Mouse (Mus musculus) heart, postnatal 36 days (tissue): ENCODE measurements at regions not wholly inside any gene's neighbourhood (a gene's known extent, or its start where the extent isn't known, plus 50 kb on each side); places are given as distances from the start of the nearest gene placed in this dataset.

Experiments used
- DNase-seq, 2 experiments: peaks; one replicate each; pipeline ENCODE4 v3.0.0; 2021 to 2022
- intact Hi-C: fragments of 180-260 bp; cut with DNase I; formaldehyde crosslinking; loops from one replicate; pipeline ENCODE4 v1.15.1; 2025

DNA sequence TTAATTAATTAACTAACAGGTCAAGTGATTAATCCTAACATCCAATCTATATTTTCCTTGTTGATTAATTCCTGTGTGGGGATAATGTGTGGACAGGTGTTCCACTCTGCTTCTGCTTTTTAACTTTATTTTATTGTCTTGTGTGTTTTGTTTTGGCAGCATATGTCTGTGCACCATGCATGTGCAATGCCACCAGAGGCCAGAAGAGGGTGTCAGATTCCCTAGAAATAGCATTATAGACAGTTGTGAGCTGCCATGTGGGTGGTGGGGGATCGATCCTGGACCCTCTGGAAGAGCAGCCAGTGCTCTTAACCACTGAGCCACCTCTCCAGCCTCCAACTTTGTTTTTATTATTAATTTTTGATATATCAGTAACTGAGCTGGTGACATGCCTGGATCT lies 65.6 kb downstream of the En1 start:
- DNase-seq: no peak
- intact Hi-C loops: no loop called here

DNA sequence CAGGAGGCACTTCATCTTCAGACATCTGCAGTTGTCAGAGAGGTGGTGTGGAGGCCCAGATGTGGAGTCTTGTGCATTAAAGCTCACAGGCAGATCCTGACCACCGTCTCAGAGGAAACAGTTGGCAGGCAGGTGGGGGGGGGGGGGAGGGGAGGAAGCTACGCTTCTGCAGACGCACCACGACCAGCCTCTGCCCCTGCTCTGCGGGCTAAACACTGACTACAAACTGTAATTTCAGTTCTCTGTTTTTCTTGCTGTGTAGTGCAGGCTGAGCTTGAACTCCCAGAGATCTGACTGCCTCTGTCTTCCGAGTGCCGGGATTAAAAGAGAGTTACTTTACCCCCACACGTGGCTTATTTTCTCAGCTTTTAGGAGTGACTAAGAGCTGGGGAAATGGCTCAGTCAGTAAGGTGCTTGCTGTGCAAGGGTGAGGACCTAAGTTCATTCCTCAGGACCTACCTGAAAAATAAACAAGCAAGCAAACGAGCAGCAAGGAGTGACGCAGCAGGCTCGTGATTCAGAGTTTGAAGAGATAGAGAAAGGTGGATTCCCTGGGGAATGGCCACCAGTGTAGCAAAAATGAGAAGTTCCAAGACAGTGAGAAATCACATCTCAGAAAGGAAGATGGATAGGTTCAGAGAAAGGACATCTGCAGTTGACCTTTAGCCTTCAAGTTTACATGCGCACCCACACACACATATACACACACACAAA lies 81.5 kb downstream of the En1 start:
- intact Hi-C loops: no loop called here
- DNase-seq: no peak

DNA sequence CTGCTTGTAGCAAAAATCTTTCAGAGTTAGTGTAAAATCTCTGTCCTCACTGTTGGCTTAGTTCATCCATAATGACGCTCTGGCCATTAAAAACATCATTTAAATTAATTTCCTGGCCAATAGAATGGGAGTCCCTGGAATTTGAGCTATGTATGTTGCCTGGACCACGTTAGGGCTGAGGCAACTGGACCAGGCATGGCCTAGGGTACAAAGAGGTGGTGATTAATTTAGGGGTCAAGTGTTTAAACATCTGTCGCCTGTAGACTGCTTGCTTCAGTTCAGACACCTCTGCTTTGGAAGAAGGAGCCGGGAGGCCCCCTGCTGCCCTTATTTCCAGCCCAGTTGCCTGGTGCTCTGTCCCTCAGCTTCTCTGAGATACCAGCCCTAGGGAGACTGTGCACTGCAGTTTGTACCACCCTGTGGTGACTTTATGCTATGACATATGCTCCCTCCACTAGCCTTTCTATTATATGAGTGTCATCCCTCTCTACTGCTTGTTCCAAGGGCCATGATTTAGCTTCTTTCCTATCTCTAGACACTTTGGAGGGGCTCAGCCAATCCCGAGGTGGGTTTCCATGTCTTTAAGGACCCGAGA lies 83.5 kb downstream of the En1 start:
- DNase-seq: no peak
- intact Hi-C loops: no loop called here

GRCm38 (mm10) chr1:120691571-120691970 lies 89.4 kb downstream of the En1 start:
- no peak for DNase-seq
- intact Hi-C loops: no loop called here

- intact Hi-C loops: no loop called here
- DNase-seq: no peak
Observed at GRCm38 (mm10) chr1:120698189-120698588, 96.0 kb downstream of the En1 start.

- intact Hi-C loops: loop anchor here (5.0 kb wide), 1 partner anchor 348 kb away; no protein-coding TSS in a partner anchor
- no peak for DNase-seq
Observed at GRCm38 (mm10) chr1:120704201-120704600, 102.0 kb downstream of the En1 start.

GRCm38 (mm10) chr1:120706011-120706410 lies 103.8 kb downstream of the En1 start:
- no peak for DNase-seq
- intact Hi-C loops: no loop called here

DNA sequence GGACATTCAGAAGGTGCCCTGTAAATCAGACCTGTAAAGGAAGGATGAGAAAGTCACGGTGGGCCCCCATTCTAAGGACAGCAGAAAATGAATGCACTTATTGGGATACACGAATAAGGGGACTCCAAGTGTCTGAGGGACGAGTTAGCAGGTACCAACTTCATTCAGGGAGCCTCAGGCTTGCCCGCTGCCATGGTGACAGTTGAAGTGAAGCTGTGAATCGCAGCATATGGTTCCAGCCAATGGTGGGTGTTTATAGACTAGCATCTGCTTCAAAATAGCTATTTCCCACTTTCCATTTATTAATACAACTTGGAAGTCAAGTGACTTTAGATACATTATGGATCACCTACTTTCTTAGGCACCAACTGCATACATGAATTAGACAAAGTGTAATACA lies 106.3 kb downstream of the En1 start:
- intact Hi-C loops: no loop called here
- no peak for DNase-seq

GRCm38 (mm10) chr1:120715105-120715877 lies 113.1 kb downstream of the En1 start:
- intact Hi-C loops: no loop called here
- DNase-seq: no peak

GRCm38 (mm10) chr1:120726777-120727176 lies 124.6 kb downstream of the En1 start:
- intact Hi-C loops: no loop called here

GRCm38 (mm10) chr1:120727427-120727826 lies 125.2 kb downstream of the En1 start:
- no peak for DNase-seq
- intact Hi-C loops: no loop called here

More at GRCm38 (mm10) chr1:120726777-120727176, 124.6 kb downstream of the En1 start:
- DNase-seq: no peak

DNA sequence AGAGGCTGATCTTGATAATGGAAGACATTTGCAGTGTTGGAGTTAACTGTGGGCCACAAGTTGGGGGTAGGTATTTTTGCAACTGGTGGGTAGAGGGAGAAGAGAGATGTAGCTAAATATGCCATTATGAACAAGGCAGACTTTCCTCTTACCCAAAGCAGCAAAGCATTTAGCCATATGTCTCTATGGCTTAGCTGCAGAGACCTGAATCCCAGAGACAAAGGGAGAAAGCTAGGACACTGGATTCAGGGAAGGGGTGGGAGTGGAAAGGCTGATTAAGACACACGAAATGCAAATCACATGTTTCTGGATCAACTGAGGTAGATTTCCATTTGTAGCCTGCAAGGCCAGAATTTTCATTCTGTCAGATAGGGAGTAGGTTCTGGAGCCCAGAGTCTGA lies 129.8 kb downstream of the En1 start:
- intact Hi-C loops: no loop called here

GRCm38 (mm10) chr1:120733683-120734082 lies 131.5 kb downstream of the En1 start:
- no peak for DNase-seq
- intact Hi-C loops: no loop called here

More for the DNA sequence above, 129.8 kb downstream of the En1 start:
- DNase-seq: no peak

GRCm38 (mm10) chr1:120734846-120735245 lies 132.6 kb downstream of the En1 start:
- intact Hi-C loops: no loop called here
- DNase-seq: no peak

DNA sequence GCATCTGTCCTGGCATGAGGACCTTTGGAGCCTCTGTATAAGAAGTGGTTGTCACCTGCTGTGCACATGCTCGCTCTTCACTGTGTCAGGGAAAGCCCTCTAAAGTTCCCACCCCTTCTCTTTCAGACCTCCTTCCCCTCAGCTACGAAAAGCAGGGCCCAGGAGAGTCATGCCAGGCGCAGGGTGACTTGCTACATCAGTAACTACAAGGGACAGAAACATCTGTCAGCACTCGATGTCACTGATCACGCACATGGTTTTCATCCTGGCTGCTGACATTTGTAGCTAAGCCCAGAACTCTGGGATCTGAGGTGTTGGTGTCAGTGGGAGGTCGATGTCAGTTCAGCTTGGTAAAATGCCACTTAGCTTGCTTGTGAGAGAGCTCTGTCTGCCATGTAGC lies 137.3 kb downstream of the En1 start:
- intact Hi-C loops: no loop called here
- peak; percentile 14 for DNase-seq

DNA sequence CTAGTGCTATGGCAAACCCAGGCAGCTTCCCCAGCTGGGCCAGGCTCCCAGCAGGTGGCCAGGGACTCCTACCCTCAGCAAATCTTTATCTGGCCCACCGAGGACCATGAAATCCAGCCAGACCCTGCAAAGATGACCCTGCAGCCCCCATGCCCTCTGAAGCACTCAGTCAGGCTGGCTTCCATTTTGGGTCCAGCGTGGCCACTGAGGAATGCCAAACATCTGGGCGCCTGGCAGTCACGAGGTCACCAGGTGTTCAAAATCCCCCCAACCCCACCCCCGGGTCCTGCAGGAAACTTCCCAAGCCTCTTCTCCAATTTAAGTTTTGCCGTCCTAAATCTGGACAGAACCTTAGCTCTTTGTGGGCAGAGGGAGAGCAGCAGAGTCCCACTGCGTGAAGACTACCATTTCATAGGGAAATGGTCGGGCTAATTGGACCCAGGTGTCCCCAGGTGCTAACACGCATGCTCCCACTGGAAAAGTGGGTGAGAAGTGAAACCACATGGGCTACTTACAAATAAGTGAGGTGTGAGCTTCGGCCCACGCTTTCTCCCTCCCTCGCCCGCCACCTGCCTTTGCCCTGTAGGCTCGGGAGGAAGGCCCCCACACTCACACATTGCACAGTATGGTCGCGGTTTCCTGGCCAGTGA lies 139.0 kb downstream of the En1 start:
- DNase-seq: no peak
- intact Hi-C loops: no loop called here

DNA sequence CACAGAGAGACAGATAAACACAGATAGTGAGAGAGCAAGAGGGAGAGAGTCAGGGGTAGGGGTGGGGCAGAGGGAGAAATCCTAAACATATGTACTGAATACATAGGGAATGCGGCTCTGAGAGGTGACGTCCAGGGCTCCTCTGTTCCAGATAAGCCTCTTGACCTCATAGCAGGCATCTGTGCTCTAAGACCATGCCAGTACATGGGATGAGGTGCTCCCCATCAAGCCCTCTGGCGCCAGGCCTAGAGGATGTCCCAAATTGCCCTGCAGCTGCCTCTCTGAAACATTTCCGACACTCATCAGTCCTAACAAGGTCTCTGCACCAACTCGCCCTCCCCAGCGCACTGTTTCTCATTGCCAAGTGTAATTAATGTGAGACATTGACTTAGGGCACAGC lies 146.7 kb downstream of the En1 start:
- peak; percentile 42 to 45 for DNase-seq
- intact Hi-C loops: no loop called here

DNA sequence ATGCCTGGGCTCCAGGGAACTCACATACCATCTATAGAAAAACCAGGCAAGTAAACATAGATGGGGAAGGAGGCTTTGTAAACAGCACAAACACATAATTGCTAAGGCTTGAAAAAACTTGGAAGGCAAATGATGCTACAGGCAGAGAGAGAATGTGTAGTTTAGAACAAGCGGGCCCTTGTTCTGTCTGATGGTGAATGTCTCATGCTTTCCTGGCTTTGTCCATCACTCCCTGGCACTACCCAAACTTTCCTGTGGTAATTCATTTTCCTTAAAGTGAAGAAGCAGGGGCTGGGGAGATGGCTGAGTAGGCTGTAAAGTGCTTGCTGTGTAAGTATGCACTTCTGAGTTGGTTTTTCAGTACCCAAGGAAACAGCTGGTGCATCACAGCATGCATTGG lies 151.2 kb downstream of the En1 start:
- DNase-seq: no peak
- intact Hi-C loops: no loop called here

DNA sequence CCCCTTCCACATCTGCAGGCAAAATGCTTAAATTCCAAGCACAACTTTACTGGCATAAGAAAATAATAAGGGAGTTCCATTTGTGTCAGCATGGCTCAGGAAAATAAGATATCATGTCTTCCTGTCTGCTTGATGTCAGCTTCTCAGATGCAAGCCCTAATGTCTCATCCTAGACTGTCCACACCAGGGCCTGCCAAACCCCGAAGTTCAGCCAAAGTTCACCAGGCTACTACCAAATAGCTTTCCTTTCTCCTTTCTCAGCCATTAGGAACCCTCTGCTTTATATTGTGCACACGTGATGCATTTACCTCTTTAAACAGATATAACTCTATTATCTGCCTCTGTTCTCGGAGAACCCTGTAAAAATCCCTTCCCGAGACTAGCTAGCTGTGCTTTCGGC lies 152.1 kb downstream of the En1 start:
- intact Hi-C loops: no loop called here
- DNase-seq: peak in 1 of 2 experiments; percentile 17

DNA sequence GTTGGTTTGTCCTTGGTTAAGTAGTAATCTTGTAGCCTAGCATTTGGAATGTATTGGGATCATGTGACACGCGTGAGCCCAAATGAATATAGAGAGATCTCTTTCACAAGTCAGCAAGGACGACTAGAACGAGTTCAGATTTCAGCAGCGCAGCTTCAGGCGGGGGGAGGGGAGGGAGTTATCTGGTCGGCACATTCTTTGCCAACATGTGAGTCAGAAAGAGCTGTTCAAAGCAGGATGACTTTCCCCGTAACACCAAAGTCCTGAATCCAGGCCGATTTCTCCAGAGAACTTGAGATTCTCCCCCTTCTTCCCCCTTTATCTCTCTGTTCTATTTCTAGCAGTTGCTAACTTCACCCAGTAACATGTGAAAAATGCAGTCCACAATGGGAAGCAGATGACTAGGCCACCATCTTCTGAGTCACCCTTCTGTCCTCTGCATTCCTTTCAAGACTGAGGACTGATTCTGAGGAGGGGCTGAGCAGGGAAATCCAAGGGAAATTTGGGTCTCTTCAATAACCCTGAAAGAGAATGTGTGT lies 155.1 kb downstream of the En1 start:
- DNase-seq: peak; percentile 59 to 66
- intact Hi-C loops: no loop called here

DNA sequence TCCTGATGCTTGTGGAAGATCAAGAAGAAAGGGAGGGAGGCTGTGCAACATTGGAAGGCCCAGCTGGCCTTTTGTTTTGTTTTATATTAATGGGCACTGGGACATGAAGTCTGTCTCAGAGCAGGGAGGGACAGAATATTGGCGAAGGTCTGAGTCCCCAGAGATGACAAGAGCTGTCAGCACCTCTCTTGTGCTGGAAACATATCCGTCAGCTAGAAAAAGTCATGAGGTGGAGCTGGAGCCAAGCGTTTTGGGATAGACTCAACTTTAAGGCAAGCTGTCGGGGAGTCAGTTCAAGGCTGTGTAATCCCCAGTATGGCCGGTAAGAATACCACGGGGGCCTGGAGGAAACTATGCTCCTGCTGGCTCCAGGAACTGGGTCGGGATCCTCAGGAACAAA lies 156.0 kb downstream of the En1 start:
- intact Hi-C loops: no loop called here
- peak in 1 of 2 experiments; percentile 64 for DNase-seq
